Mouse (Mus musculus) neural tube, embryonic 13.5 days (tissue): ENCODE data around the gene Olfr649. TPM values are rescaled to one million over a fixed set of nuclear protein-coding genes. Genes with fewer than 3 reads are reported as not detected.

Experiments
- ATAC-seq: fragments of 200-750 bp; cut with Nextera tagmentation; 2 replicates; pipeline ENCODE4 v1.8.0; 2017; ENCODE audit warnings: low read depth, mild to moderate bottlenecking, moderate TSS enrichment, moderate library complexity
- H3K27ac ChIP-seq: fragments of 300-500 bp; sonication (generic); replicated peaks from 2 replicates; pipeline ENCODE4 v1.5.1; 2015; ENCODE audit warnings: moderate library complexity, mild to moderate bottlenecking, inconsistent platforms
- H3K27me3 ChIP-seq: fragments of 300-500 bp; sonication (generic); 2 replicates; pipeline ENCODE4 v1.6.1; 2015; ENCODE audit warnings: mild to moderate bottlenecking, inconsistent platforms
- H3K36me3 ChIP-seq: fragments of 300-500 bp; sonication (generic); 2 replicates; pipeline ENCODE4 v1.6.1; 2015; ENCODE audit warnings: mild to moderate bottlenecking, inconsistent platforms
- H3K4me1 ChIP-seq: fragments of 300-500 bp; sonication (generic); replicated peaks from 2 replicates; pipeline ENCODE4 v1.6.1; 2015; ENCODE audit warnings: inconsistent platforms
- H3K4me2 ChIP-seq: fragments of 300-500 bp; sonication (generic); 2 replicates; pipeline ENCODE4 v1.6.1; 2015; ENCODE audit warnings: inconsistent platforms, mild to moderate bottlenecking, moderate library complexity
- H3K4me3 ChIP-seq: fragments of 300-500 bp; sonication (generic); 2 replicates; pipeline ENCODE4 v1.5.1; 2015; ENCODE audit warnings: mild to moderate bottlenecking, inconsistent platforms
- H3K9ac ChIP-seq: fragments of 300-500 bp; sonication (generic); 2 replicates; pipeline ENCODE4 v1.6.1; 2015; ENCODE audit warnings: moderate library complexity, mild to moderate bottlenecking, inconsistent platforms
- H3K9me3 ChIP-seq: fragments of 300-500 bp; sonication (generic); 2 replicates; pipeline ENCODE4 v1.6.1; 2016; ENCODE audit warnings: inconsistent platforms
- WGBS: fragments of 180-500 bp; shearing (Covaris S2); methylation state at CpG from one replicate; pipeline ENCODE4 v1.1.7; 2015; 5-methylcytosine and 5-hydroxymethylcytosine counted together
- polyA plus RNA-seq: library from polyadenylated mRNA; unstranded; fragments of >200 nt; fragmentation: Nextera tagmentation; extraction: Ambion mirVana; gene quantifications from 2 replicates; pipeline ENCODE4 v1.2.1, GENCODE M21; 2015

Olfr649 gene
- polyA plus RNA-seq, 1 experiment from 2014 or later, result not detected

DNA sequence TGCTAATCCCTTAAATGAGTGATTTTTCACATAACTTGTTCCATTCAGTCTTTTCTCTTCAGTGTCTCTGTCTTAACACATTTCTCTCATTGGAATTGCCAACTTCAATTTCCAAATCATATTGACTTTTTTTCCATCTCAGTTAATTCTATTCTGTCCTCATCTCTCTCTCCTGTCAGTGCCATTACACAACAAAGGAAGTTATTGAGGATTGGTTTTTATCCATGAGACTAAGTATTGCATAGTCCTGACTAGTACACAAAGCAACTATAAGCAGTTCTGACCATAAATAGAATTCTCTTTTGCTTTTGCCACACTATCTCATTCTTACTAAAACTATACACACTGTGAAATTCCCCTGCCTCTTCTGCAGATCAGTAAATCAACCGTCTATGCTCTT is 16.7 kb downstream of the Olfr649 start:
- no peaks in the 10 kb centered on the region for H3K4me1 ChIP-seq
- no peaks in the 10 kb centered on the region for H3K27me3 ChIP-seq
- H3K36me3 ChIP-seq, result no peaks in the 10 kb centered on the region
- H3K4me3 ChIP-seq, result no peak overlapping the region
- no peak for ATAC-seq
- no peak overlapping the region for H3K4me2 ChIP-seq
- no peaks in the 10 kb centered on the region for H3K9me3 ChIP-seq
- WGBS, result 90% methylated on average over 1 of the region's 1 CpGs
- H3K9ac ChIP-seq, result no peak overlapping the region
- H3K27ac ChIP-seq, result no peak overlapping the region

DNA sequence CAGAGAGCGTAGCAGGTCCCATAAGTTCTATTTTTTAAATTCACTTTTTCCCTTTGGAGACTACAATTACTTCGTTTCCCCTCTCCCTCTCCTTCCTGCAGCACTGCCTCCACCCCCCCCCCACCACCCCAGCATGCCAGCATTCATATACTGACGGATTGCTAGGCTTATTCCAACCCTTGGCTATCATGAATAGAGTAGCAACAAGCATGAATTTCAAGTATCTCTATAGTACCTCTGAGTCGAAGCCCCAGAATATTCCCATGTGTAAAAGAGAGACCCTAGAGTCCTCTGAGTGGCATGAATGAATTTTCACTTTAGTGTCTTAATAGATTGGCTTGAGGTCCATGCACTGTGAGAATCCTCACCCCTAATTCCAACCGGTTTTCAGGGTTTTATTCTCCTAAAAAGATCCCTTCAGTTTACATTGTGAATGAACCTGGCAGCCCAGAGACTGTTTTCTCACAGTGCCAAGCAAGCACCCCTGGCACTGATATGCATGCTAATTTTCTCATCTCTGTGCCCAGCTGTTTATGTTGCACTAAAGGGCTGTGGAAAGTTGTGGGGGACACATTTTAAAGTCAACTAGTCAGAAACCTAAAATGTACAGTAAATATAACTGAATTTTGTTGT is 17.2 kb downstream of the Olfr649 start:
- no peak overlapping the region for H3K9ac ChIP-seq
- no peaks in the 10 kb centered on the region for H3K27me3 ChIP-seq
- no peaks in the 10 kb centered on the region for H3K4me1 ChIP-seq
- H3K27ac ChIP-seq, result no peak overlapping the region
- H3K4me3 ChIP-seq, result no peak overlapping the region
- H3K4me2 ChIP-seq, result no peak overlapping the region
- H3K9me3 ChIP-seq, result no peaks in the 10 kb centered on the region
- no peaks in the 10 kb centered on the region for H3K36me3 ChIP-seq
- no peak for ATAC-seq
- 65% methylated on average over 5 of the region's 5 CpGs for WGBS

DNA sequence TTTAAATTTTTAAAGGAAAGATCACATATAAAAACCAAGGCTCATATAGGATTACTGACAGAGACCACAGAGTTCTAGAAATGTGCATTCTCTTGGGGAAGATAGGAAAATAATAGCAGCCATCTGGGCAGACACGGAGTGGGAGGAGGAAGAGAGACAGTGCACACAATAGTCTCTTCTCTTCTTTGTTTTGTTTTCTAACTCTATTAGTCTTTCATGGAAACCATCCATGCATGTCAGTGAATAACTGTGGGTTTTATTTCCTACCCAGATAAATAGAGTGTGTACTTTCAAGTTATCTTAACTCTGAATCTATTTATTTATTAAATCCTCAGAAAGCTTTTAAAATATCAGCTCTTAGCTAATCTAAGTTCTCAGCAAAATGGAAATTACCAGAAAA is 20.7 kb downstream of the Olfr649 start:
- Histone ChIP-seq H3K4me3 (no peak overlapping the region), H3K36me3 (no peaks in the 10 kb centered on the region), H3K27me3 (no peaks in the 10 kb centered on the region), H3K27ac (no peak overlapping the region), H3K4me2 (no peak overlapping the region), H3K9me3 (no peaks in the 10 kb centered on the region), H3K9ac (no peak overlapping the region), H3K4me1 (no peaks in the 10 kb centered on the region)
- ATAC-seq, result no peak
- WGBS, result 18% methylated on average over 1 of the region's 1 CpGs

DNA sequence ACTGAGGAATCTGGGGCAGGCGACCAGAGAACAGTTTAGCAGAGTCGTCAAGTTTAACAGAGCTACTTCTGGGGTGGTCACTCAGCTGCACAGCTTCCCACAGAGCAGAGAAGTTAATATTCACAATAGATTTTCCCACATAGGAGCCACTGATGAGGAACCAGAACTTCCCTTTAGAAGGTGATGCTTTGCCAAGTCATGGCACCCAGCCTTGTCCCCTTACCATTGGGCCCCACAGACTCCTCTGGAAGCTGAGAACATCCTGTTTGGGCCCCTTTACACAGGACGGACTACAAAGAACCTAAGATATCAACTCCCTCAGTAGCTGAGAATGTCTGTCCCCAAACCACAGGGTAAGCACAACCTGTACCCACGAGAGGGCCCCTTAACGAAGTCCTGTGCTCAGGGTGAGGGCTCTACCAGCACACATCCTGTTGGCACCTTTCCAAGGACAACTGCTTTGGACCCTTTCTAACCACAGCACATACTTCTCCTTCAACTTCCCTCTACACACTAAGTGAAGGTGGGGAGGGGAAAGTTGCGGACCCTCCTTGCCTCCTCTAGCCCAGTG is 26.1 kb downstream of the Olfr649 start:
- H3K36me3 ChIP-seq, result no peaks in the 10 kb centered on the region
- no peaks in the 10 kb centered on the region for H3K27me3 ChIP-seq
- no peak overlapping the region for H3K4me3 ChIP-seq
- H3K4me1 ChIP-seq, result no peaks in the 10 kb centered on the region
- no peak for ATAC-seq
- H3K9me3 ChIP-seq, result no peaks in the 10 kb centered on the region
- no peak overlapping the region for H3K27ac ChIP-seq
- H3K9ac ChIP-seq, result no peak overlapping the region
- 78% methylated on average over 6 of the region's 6 CpGs for WGBS
- no peak overlapping the region for H3K4me2 ChIP-seq

DNA sequence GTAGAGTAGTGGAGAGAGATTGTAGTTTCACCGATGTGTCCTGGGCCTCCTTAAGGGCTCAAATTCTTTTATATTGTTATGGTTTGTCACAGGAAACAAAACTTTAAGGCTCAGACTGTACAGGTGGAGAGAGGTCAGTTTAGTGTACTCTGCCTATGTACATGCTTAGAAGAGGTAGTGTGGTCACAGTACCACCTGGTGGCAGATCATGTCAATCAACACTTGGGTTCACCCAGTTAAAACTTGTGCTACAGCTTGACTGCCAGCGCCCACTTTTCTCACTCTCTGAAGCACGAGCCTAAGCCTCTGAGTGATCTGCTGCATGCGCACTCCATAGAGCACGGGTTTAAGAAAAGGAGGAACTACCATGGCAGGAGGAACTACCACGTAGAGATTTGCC is 28.7 kb downstream of the Olfr649 start:
- H3K9ac ChIP-seq, result no peak overlapping the region
- no peak overlapping the region for H3K4me2 ChIP-seq
- H3K9me3 ChIP-seq, result no peaks in the 10 kb centered on the region
- H3K27ac ChIP-seq, result no peak overlapping the region
- WGBS, result 90% methylated on average over 6 of the region's 6 CpGs
- no peak overlapping the region for H3K4me3 ChIP-seq
- no peaks in the 10 kb centered on the region for H3K36me3 ChIP-seq
- H3K27me3 ChIP-seq, result no peaks in the 10 kb centered on the region
- H3K4me1 ChIP-seq, result no peaks in the 10 kb centered on the region
- ATAC-seq, result no peak

DNA sequence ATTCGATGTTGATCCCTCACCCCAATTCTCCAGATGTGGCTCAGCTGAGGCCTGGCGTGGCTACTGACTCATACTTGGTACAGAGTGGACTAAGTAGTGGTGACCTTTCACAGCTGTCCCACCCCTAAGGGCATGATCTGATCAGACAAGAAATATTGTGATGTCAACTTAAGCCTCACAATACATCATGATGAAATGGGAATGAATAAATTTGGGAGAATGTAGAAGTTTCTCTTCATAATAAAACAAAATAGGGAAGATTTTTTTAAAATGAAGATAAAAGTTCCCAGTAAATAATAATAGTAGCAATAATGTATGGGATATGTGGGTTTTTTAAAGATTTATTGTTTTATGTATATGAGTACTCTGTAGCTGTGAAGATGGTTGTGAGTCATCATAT is 45.3 kb downstream of the Olfr649 start, which contains the start of gene Ubqlnl:
Gene Ubqlnl, minus strand, starts transcription at position 101 of the 400 bp plus-strand sequence.
- no peak for ATAC-seq
- H3K4me1 ChIP-seq, result no peaks in the 10 kb centered on the region
- no peak within 1 kb of the TSS for H3K27ac ChIP-seq
- no peak within 1 kb of the TSS for H3K9ac ChIP-seq
- 89% methylated on average over 2 of the region's 2 CpGs for WGBS
- H3K9me3 ChIP-seq, result no peaks in the 10 kb centered on the region
- no peaks in the 10 kb centered on the region for H3K27me3 ChIP-seq
- no peak within 1 kb of the TSS for H3K4me3 ChIP-seq
- no peak within 1 kb of the TSS for H3K4me2 ChIP-seq
- no peaks in the 10 kb centered on the region for H3K36me3 ChIP-seq

DNA sequence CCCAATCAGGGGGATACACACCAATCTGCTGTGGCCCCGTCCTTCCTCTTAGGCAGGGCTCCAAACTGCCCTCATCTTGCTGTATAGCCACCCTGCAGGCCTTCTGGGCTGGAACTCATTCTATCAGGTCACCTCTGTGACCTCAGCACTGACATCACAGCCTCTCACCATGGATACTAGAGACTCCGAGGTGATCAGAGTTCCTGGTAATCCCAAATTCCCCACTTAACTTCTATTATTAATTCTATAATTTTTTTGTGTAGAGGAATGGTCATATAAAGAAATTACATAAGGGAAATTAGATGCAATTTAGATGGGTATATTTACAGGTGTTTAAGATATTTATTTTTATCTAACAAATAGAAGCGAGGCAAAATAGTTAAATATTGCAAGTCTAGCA is 52.6 kb downstream of the Olfr649 start, which contains the start of gene Ubqln3:
Gene Ubqln3, minus strand, starts transcription at position 101 of the 400 bp plus-strand sequence.
- Histone ChIP-seq H3K4me1 (no peaks in the 10 kb centered on the region), H3K4me2 (no peak within 1 kb of the TSS)
- WGBS, result 82% methylated on average over 3 of the region's 3 CpGs

More for the DNA sequence above, 52.6 kb downstream of the Olfr649 start, which contains the start of gene Ubqln3:
- Histone ChIP-seq H3K36me3 (no peaks in the 10 kb centered on the region), H3K27ac (no peak within 1 kb of the TSS), H3K4me3 (no peak within 1 kb of the TSS), H3K27me3 (no peaks in the 10 kb centered on the region), H3K9me3 (no peaks in the 10 kb centered on the region), H3K9ac (no peak within 1 kb of the TSS)
- no peak for ATAC-seq

Other genes with a start within 250 kb of the Olfr649 start
- gene Olfr635, start 224.8 kb downstream of the Olfr649 start, polyA plus RNA-seq, result not detected in 2 replicates
- gene Olfr638, start 197.2 kb downstream of the Olfr649 start, polyA plus RNA-seq, result not detected in 2 replicates
- gene Olfr639, start 178.7 kb downstream of the Olfr649 start, polyA plus RNA-seq, result not detected in 2 replicates
- gene Olfr640, start 170.4 kb downstream of the Olfr649 start, polyA plus RNA-seq, result not detected in 2 replicates
- gene Olfr641, start 160.5 kb downstream of the Olfr649 start, polyA plus RNA-seq, result not detected in 2 replicates
- not detected in 2 replicates for gene Olfr642, start 143.3 kb downstream of the Olfr649 start, polyA plus RNA-seq
- not detected in 2 replicates for gene 4930516K23Rik, start 134.5 kb downstream of the Olfr649 start, polyA plus RNA-seq
- gene Olfr644, start 124.1 kb downstream of the Olfr649 start, polyA plus RNA-seq, result not detected in 2 replicates
- not detected in 2 replicates for gene Olfr645, start 110.5 kb downstream of the Olfr649 start, polyA plus RNA-seq
- not detected in 2 replicates for gene Olfr646, start 91.1 kb downstream of the Olfr649 start, polyA plus RNA-seq
- not detected in 2 replicates for gene Ubqln5, start 66.2 kb downstream of the Olfr649 start, polyA plus RNA-seq
- gene Olfr643, start 58.6 kb downstream of the Olfr649 start, polyA plus RNA-seq, result not detected in 2 replicates
- gene Ubqln3, start 52.7 kb downstream of the Olfr649 start, polyA plus RNA-seq, result not detected in 2 replicates
- not detected in 2 replicates for gene Ubqlnl, start 45.4 kb downstream of the Olfr649 start, polyA plus RNA-seq
- gene Olfm5, start 31.2 kb downstream of the Olfr649 start, polyA plus RNA-seq, result not detected in 2 replicates
- gene Olfr648, start 12.6 kb downstream of the Olfr649 start, polyA plus RNA-seq, result 0.23 and 0.25 TPM in 2 replicates
- 0.47 and 0.83 TPM in 2 replicates for gene Trim6, start 22.8 kb upstream of the Olfr649 start, polyA plus RNA-seq
- gene Trim34a, start 48.5 kb upstream of the Olfr649 start, polyA plus RNA-seq, result 0.84 TPM in 2 replicates
- gene Trim5, start 92.1 kb upstream of the Olfr649 start, polyA plus RNA-seq, result 0.08 and 0.14 TPM in 2 replicates
- gene Trim12a, start 119.5 kb upstream of the Olfr649 start, polyA plus RNA-seq, result 2.3 and 3.1 TPM in 2 replicates
- gene Trim34b, start 133.5 kb upstream of the Olfr649 start, polyA plus RNA-seq, result not detected in 2 replicates
- 1.2 and 1.4 TPM in 2 replicates for gene Trim12c, start 157.4 kb upstream of the Olfr649 start, polyA plus RNA-seq
- gene Trim30b, start 173.9 kb upstream of the Olfr649 start, polyA plus RNA-seq, result not detected in 2 replicates
- gene Trim30c, start 204.9 kb upstream of the Olfr649 start, polyA plus RNA-seq, result 0.25 TPM in 1 of 2 replicates, not detected in the other